Mouse (Mus musculus): ENCODE measurements around the gene Tnfrsf8.

- TF ChIP-seq GATA1 (IDR thresholded peaks at IDR 0.05; ENCODE audit: borderline replicate concordance, low read length) (no peak), FLI1 (IDR thresholded peaks at IDR 0.05; ENCODE audit: low read length) (no peak)
Measured at GRCm38 (mm10) chr4:145230647-145231046, 84.3 kb downstream of the Tnfrsf8 start.

All from megakaryocyte, embryonic 14.5 days (primary cell).